In genomic region chr4:139386869-139387319, GRCm38 (mm10) we compare ENCODE assay signal across 10 mouse cellular contexts. TPM values are rescaled to one million over a fixed set of nuclear protein-coding genes. Genes with fewer than 3 reads are reported as not detected.
DNase-seq lines count a peak whose midpoint lies in the region; ATAC-seq and TF ChIP-seq lines count a peak whose summit lies in the region.
"Had no signal": no experiment of that assay in that cellular context is flagged by ENCODE, and none has a peak within 500 bp of the region (broad histone marks: within the 10 kb centered on the region; RNA-seq: fewer than 3 reads in every experiment).

No protein-coding gene starts in this region.

- peaks cover 2% of the 10 kb centered on the region; the same call in 1 of the 2 replicates for H3K4me1 ChIP-seq in embryonic facial prominence, embryonic 14.5 days (ENCODE audit: control insufficient read depth, insufficient read depth, low read length)
- H3K4me1 ChIP-seq in embryonic facial prominence, embryonic 10.5 days, result peaks cover 12% of the 10 kb centered on the region
- H3K4me1 ChIP-seq in E14TG2a.4 (replicated peaks; ENCODE audit: low read depth, low read length), result peaks cover 81% of the 10 kb centered on the region
- peaks cover 24% of the 10 kb centered on the region for H3K4me1 ChIP-seq in forebrain, embryonic 15.5 days

- H3K4me3 ChIP-seq in embryonic facial prominence, embryonic 14.5 days (ENCODE audit: low read depth, low read length), result no peak overlapping the region
- no peak overlapping the region for H3K4me3 ChIP-seq in embryonic facial prominence, embryonic 10.5 days
- 0 out of 2 replicates have a peak overlapping the region, but pooled peaks have one; percentile 13 for H3K4me3 ChIP-seq in E14TG2a.4 (replicated peaks; ENCODE audit: low read length)
- no peak overlapping the region for H3K4me3 ChIP-seq in forebrain, embryonic 15.5 days

- WGBS in embryonic facial prominence, embryonic 14.5 days, result 57% methylated on average over 6 of the region's 6 CpGs
- WGBS in embryonic facial prominence, embryonic 10.5 days, result 70% methylated on average over 6 of the region's 6 CpGs
- 63% methylated on average over 6 of the region's 6 CpGs for WGBS in forebrain, embryonic 15.5 days

- no peak for TF ChIP-seq CTCF in E14TG2a.4 (conservative IDR thresholded peaks at IDR 0.05; ENCODE audit: low read length)

- peak; percentile 74 for ATAC-seq in embryonic facial prominence, embryonic 14.5 days (ENCODE audit: low read depth)
- no peak for ATAC-seq in forebrain, embryonic 15.5 days (replicated peaks)
- ATAC-seq: hindbrain, embryonic 16.5 days had no signal

- no peaks in the 10 kb centered on the region for H3K9me3 ChIP-seq in embryonic facial prominence, embryonic 14.5 days (ENCODE audit: control insufficient read depth, low read length)
- H3K9me3 ChIP-seq in embryonic facial prominence, embryonic 10.5 days, result no peaks in the 10 kb centered on the region
- no peaks in the 10 kb centered on the region for H3K9me3 ChIP-seq in E14TG2a.4 (ENCODE audit: low read length)
- no peaks in the 10 kb centered on the region for H3K9me3 ChIP-seq in forebrain, embryonic 15.5 days

- DNase-seq in embryonic facial prominence, embryonic 14.5 days (ENCODE audit: low spot score), result peak; percentile 83
- no peak for DNase-seq in embryonic facial prominence, embryonic 10.5 days (ENCODE audit: low spot score)
- peak; percentile 33 for DNase-seq in heart, adult 8-10 months (ENCODE audit: low spot score)
- DNase-seq in lung, adult 18-20 months, result peak; percentile 84 to 93
- DNase-seq in spleen, postnatal 36 days (ENCODE audit: low spot score in 2 of 2), result no peak
- no peak for DNase-seq in thymus, postnatal 36 days
- DNase-seq: thymus, adult 18-20 months had no signal

- peak overlapping the region; percentile 67 for H3K27ac ChIP-seq in embryonic facial prominence, embryonic 14.5 days (replicated peaks; ENCODE audit: low read depth, low read length)
- H3K27ac ChIP-seq in embryonic facial prominence, embryonic 10.5 days (replicated peaks), result no peak overlapping the region
- H3K27ac ChIP-seq in forebrain, embryonic 15.5 days (replicated peaks), result no peak overlapping the region

- H3K27me3 ChIP-seq in embryonic facial prominence, embryonic 14.5 days (replicated peaks; ENCODE audit: control insufficient read depth, insufficient read depth, low read length), result no peaks in the 10 kb centered on the region
- H3K27me3 ChIP-seq in embryonic facial prominence, embryonic 10.5 days (replicated peaks; ENCODE audit: low read depth, poor library complexity, severe bottlenecking), result no peaks in the 10 kb centered on the region
- H3K27me3 ChIP-seq in E14TG2a.4 (ENCODE audit: insufficient read depth, low read length), result no peaks in the 10 kb centered on the region
- H3K27me3 ChIP-seq in forebrain, embryonic 15.5 days, result no peaks in the 10 kb centered on the region

- peaks cover 28% of the 10 kb centered on the region for H3K36me3 ChIP-seq in embryonic facial prominence, embryonic 14.5 days (ENCODE audit: control insufficient read depth, insufficient read depth, low read length)
- peaks cover 37% of the 10 kb centered on the region for H3K36me3 ChIP-seq in embryonic facial prominence, embryonic 10.5 days (replicated peaks)
- peaks cover 63% of the 10 kb centered on the region for H3K36me3 ChIP-seq in E14TG2a.4 (ENCODE audit: insufficient read depth, low read length)
- H3K36me3 ChIP-seq in forebrain, embryonic 15.5 days, result peaks cover 14% of the 10 kb centered on the region

- no peak overlapping the region for H3K9ac ChIP-seq in embryonic facial prominence, embryonic 14.5 days (ENCODE audit: low read depth, low read length)
- no peak overlapping the region for H3K9ac ChIP-seq in forebrain, embryonic 15.5 days (replicated peaks)

- no peak overlapping the region for H3K4me2 ChIP-seq in embryonic facial prominence, embryonic 14.5 days (ENCODE audit: low read depth, low read length)
- no peak overlapping the region for H3K4me2 ChIP-seq in forebrain, embryonic 15.5 days (replicated peaks)

RNA-seq across cellular contexts. Expression of gene Ubr4, which starts 34.5 kb away (rescaled TPM):
- 72.4 and 77.5 TPM in 2 replicates for polyA plus RNA-seq in embryonic facial prominence, embryonic 14.5 days (2014; fragmentation: Nextera tagmentation; extraction: Ambion mirVana)
- 60.5 and 64.9 TPM in 2 replicates for polyA plus RNA-seq in embryonic facial prominence, embryonic 10.5 days (2016; fragmentation: Nextera tagmentation; extraction: Ambion mirVana)
- total RNA-seq in heart, adult 8-10 months (2022), result 100 to 1,000 TPM; 103 to 136 (median 112) TPM
- polyA plus RNA-seq in forebrain, embryonic 15.5 days (2015; fragmentation: Nextera tagmentation; extraction: Ambion mirVana), result 79.5 and 85.6 TPM in 2 replicates

RNA-seq across cellular contexts. Expression of gene Emc1, which starts 34.5 kb away (rescaled TPM):
- polyA plus RNA-seq in embryonic facial prominence, embryonic 14.5 days (2014; fragmentation: Nextera tagmentation; extraction: Ambion mirVana), result 14.1 and 15.3 TPM in 2 replicates
- polyA plus RNA-seq in embryonic facial prominence, embryonic 10.5 days (2016; fragmentation: Nextera tagmentation; extraction: Ambion mirVana), result 30.3 and 33.1 TPM in 2 replicates
- 10 to 100 TPM; 44.8 to 58.9 (median 48.6) TPM for total RNA-seq in heart, adult 8-10 months (2022)
- polyA plus RNA-seq in forebrain, embryonic 15.5 days (2015; fragmentation: Nextera tagmentation; extraction: Ambion mirVana), result 37.9 and 38.8 TPM in 2 replicates

RNA-seq across cellular contexts. Expression of gene Mrto4, which starts 34.5 kb away (rescaled TPM):
- polyA plus RNA-seq in embryonic facial prominence, embryonic 14.5 days (2014; fragmentation: Nextera tagmentation; extraction: Ambion mirVana), result 92.5 and 99.5 TPM in 2 replicates
- 180 and 187 TPM in 2 replicates for polyA plus RNA-seq in embryonic facial prominence, embryonic 10.5 days (2016; fragmentation: Nextera tagmentation; extraction: Ambion mirVana)
- 10 to 100 TPM; 24.7 to 32.0 (median 29.1) TPM for total RNA-seq in heart, adult 8-10 months (2022)
- 109 and 115 TPM in 2 replicates for polyA plus RNA-seq in forebrain, embryonic 15.5 days (2015; fragmentation: Nextera tagmentation; extraction: Ambion mirVana)

Comparison
In these comparisons a context has a peak if more than half of its experiments do, and no peak if none do; other contexts are left out.
1. DNase-seq: peak in embryonic facial prominence, embryonic 14.5 days (single experiment), heart, adult 8-10 months (single experiment) and lung, adult 18-20 months (2 of 2); none in embryonic facial prominence, embryonic 10.5 days (single experiment), spleen, postnatal 36 days (0 of 2) and thymus, postnatal 36 days (0 of 2).